Mouse (Mus musculus) neural tube, embryonic 13.5 days (tissue): ENCODE measurements at regions not wholly inside any gene's neighbourhood (a gene's known extent, or its start where the extent isn't known, plus 50 kb on each side); places are given as distances from the start of the nearest gene placed in this dataset.

Experiments
- ATAC-seq: fragments of 200-750 bp; cut with Nextera tagmentation; 2 replicates; pipeline ENCODE4 v1.8.0; 2017; ENCODE audit warnings: low read depth, mild to moderate bottlenecking, moderate TSS enrichment, moderate library complexity
- H3K27ac ChIP-seq: fragments of 300-500 bp; sonication (generic); replicated peaks from 2 replicates; pipeline ENCODE4 v1.5.1; 2015; ENCODE audit warnings: moderate library complexity, mild to moderate bottlenecking, inconsistent platforms
- H3K27me3 ChIP-seq: fragments of 300-500 bp; sonication (generic); 2 replicates; pipeline ENCODE4 v1.6.1; 2015; ENCODE audit warnings: mild to moderate bottlenecking, inconsistent platforms
- H3K36me3 ChIP-seq: fragments of 300-500 bp; sonication (generic); 2 replicates; pipeline ENCODE4 v1.6.1; 2015; ENCODE audit warnings: mild to moderate bottlenecking, inconsistent platforms
- H3K4me1 ChIP-seq: fragments of 300-500 bp; sonication (generic); replicated peaks from 2 replicates; pipeline ENCODE4 v1.6.1; 2015; ENCODE audit warnings: inconsistent platforms
- H3K4me2 ChIP-seq: fragments of 300-500 bp; sonication (generic); 2 replicates; pipeline ENCODE4 v1.6.1; 2015; ENCODE audit warnings: inconsistent platforms, mild to moderate bottlenecking, moderate library complexity
- H3K4me3 ChIP-seq: fragments of 300-500 bp; sonication (generic); 2 replicates; pipeline ENCODE4 v1.5.1; 2015; ENCODE audit warnings: mild to moderate bottlenecking, inconsistent platforms
- H3K9ac ChIP-seq: fragments of 300-500 bp; sonication (generic); 2 replicates; pipeline ENCODE4 v1.6.1; 2015; ENCODE audit warnings: moderate library complexity, mild to moderate bottlenecking, inconsistent platforms
- H3K9me3 ChIP-seq: fragments of 300-500 bp; sonication (generic); 2 replicates; pipeline ENCODE4 v1.6.1; 2016; ENCODE audit warnings: inconsistent platforms
- WGBS: fragments of 180-500 bp; shearing (Covaris S2); methylation state at CpG from one replicate; pipeline ENCODE4 v1.1.7; 2015; 5-methylcytosine and 5-hydroxymethylcytosine counted together

DNA sequence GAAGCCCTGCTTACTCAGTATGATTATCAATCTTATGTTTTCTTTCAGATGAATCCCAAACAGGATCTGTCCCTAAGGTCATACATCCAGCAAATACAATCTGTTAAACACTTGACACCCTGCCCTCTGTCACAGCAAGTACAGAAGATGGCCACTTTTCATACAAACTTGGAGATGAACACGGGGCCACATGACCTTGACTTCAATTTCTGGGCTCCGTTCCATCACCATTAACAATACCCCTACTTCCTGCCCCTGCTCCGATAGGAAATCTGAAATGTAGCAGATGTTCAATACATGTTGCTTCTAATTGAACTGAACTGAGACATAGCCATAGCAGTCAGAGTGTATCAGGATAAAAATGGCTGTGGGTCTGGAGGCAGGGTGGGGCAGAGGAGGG, 294.2 kb downstream of the Pdcd6ip start:
- 66% methylated on average over 3 of the region's 3 CpGs for WGBS
- ATAC-seq = no peak
- H3K27me3 ChIP-seq = no peaks in the 10 kb centered on the region

DNA sequence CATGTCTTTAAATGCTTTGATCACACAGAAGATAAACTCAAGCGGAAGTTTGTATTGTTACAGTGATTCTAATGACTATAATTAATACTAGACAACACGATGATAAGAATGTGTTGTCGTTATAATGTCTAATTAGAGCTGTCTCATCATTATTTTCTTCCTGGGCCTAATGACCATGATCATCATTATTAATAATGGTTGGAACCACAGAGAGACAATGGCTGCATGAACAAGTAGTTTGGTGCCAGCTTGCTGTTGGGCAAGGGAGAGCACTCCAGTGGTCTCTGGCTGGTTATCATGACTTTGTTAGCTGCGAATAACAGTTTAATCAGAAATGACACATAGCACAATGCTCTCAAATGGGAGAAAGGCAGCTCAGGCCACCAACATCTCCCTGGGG, 296.4 kb downstream of the Pdcd6ip start:
- Histone ChIP-seq H3K27me3 (no peaks in the 10 kb centered on the region), H3K4me1 (peaks cover 12% of the 10 kb centered on the region), H3K4me2 (no peak overlapping the region), H3K27ac (no peak overlapping the region), H3K36me3 (no peaks in the 10 kb centered on the region), H3K9ac (no peak overlapping the region), H3K4me3 (no peak overlapping the region), H3K9me3 (no peaks in the 10 kb centered on the region)
- 76% methylated on average over 4 of the region's 4 CpGs for WGBS
- no peak for ATAC-seq

More for the DNA sequence above, 294.2 kb downstream of the Pdcd6ip start:
- no peak overlapping the region for H3K4me3 ChIP-seq
- H3K4me1 ChIP-seq = peaks cover 12% of the 10 kb centered on the region
- no peak overlapping the region for H3K27ac ChIP-seq
- H3K36me3 ChIP-seq = no peaks in the 10 kb centered on the region
- no peak overlapping the region for H3K9ac ChIP-seq
- no peak overlapping the region for H3K4me2 ChIP-seq
- no peaks in the 10 kb centered on the region for H3K9me3 ChIP-seq

DNA sequence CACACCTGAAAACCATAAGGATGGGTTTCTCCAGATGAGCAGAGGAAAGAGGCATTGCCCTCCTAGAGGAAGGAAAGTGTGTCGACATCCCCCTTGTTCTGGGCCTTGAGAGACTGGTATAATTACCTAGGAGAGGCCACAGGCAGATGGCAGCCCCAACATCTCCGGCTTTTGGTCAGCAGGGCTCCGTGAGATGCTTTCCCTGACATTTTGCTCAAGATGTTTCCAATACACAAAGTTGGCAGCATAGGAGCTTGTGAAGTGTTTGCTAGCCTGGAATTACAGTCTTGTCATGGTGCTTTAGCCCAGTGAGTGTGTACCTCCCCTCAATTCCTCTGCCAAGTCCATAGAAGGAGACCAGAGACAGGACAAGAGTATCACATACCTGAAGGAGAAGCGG, 299.5 kb downstream of the Pdcd6ip start:
- no peaks in the 10 kb centered on the region for H3K9me3 ChIP-seq
- ATAC-seq = no peak
- 81% methylated on average over 4 of the region's 4 CpGs for WGBS
- no peaks in the 10 kb centered on the region for H3K4me1 ChIP-seq
- no peak overlapping the region for H3K27ac ChIP-seq
- H3K9ac ChIP-seq = no peak overlapping the region
- no peak overlapping the region for H3K4me2 ChIP-seq
- H3K36me3 ChIP-seq = no peaks in the 10 kb centered on the region
- H3K4me3 ChIP-seq = no peak overlapping the region
- no peaks in the 10 kb centered on the region for H3K27me3 ChIP-seq

DNA sequence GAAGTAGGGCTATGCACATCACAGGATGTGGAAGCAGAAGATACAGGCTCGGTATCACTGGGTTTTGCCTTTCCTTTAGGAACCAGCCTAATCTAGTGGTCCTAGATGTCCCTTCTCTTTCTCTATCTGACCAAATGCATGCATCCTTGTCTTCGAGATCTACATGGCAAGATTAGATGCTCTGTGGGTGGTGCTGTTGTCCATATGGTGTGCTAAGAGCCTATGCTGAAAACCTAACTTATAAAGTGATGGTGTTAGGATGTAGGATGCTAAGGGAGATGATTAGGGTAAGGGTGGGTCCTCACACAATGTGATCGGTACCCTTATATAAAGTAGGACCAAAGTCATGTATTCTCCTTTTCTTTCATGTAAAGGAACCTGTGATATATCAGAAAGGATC, 313.7 kb downstream of the Pdcd6ip start:
- Histone ChIP-seq H3K27ac (no peak overlapping the region), H3K4me3 (no peak overlapping the region), H3K9me3 (0 out of 2 replicates have a peak, but pooled peaks cover 5% of the 10 kb centered on the region), H3K4me2 (no peak overlapping the region), H3K36me3 (no peaks in the 10 kb centered on the region), H3K27me3 (no peaks in the 10 kb centered on the region), H3K4me1 (no peaks in the 10 kb centered on the region), H3K9ac (no peak overlapping the region)
- WGBS = 86% methylated on average over 3 of the region's 3 CpGs
- ATAC-seq = no peak

DNA sequence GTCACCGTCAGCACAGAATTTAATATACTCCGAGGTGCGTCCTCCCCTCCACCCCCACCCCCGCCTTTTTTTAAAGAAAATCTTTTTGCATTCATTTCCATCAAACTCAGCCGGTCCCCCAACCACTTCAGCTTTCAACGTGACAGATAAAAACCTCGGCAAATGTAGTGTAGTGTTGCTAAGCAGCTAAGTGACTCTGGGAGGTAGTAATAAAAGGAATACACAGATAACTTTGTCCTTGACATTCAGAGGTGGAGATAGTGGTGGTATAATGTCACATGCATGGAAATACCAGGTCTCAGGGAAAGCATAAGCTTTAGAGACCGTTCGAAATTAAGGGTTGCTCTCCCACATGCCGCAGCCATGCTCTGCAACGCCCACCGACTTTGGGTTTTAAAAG, 320.7 kb downstream of the Pdcd6ip start:
- H3K4me1 ChIP-seq = peaks cover 2% of the 10 kb centered on the region
- no peaks in the 10 kb centered on the region for H3K9me3 ChIP-seq
- no peak overlapping the region for H3K4me3 ChIP-seq
- no peaks in the 10 kb centered on the region for H3K27me3 ChIP-seq
- no peaks in the 10 kb centered on the region for H3K36me3 ChIP-seq
- no peak overlapping the region for H3K27ac ChIP-seq
- WGBS = 78% methylated on average over 12 of the region's 12 CpGs
- H3K4me2 ChIP-seq = no peak overlapping the region
- no peak for ATAC-seq
- no peak overlapping the region for H3K9ac ChIP-seq

DNA sequence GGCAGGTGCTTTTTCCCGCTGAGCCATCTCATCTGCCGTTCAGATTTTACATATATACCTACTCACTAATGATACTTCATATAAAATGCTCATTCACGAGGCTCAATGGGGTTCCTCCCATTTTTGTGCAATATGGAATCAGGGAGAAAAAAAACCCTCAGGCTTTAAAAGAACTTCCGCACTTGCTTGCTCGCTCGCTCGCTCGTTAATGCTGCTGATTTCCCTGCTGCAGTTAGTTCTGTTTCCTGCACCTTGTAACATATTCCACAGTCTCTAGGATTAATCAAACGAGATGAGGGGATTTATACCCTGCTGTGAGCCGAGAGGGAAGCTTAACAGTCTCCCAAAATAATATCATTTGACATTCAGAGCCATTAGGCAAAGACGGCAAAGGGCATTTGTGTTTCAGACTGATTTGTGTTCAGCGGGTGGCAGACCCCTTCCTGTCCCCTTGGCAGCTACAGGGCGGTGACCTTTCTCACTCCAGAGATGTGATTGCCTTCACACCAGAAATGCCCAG, 326.4 kb downstream of the Pdcd6ip start:
- no peak overlapping the region for H3K4me3 ChIP-seq
- no peak for ATAC-seq
- H3K9ac ChIP-seq = 0 out of 2 replicates have a peak overlapping the region, but pooled peaks have one; percentile 22

DNA sequence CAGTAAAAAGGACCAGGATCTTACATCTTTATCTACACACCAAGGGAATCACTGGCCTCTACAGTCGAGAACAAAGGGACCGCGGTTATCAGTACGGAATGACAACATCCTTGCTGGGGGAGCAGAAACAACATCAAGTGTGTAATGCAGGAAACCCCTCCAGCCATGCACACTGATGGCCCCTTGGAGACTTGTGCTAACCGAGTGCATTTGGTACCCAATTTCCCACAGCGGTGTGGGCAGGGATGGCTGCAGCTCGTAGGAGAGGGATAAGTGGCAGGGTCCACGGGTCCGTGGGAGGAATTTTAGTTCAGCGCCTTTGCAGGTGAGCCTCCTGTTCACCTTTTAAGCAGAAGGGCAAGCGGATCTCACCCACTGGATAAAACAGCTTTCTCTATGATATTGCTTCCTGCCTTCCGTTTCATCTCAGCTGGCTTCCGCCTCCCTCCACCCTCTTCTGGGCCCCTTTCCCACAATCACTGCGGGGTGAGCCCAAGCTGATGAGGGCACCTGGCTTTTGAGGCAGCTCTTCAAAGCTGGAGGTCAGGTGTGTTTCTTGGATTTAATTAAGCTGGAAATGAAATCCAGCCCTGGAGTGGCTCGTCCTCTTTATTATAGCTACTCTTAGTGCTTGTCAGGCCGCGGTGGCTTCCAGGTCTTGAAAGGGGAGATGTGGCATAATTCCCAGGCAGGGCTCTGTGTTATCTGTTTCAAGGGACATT, 327.5 kb downstream of the Pdcd6ip start:
- no peaks in the 10 kb centered on the region for H3K9me3 ChIP-seq
- WGBS = 34% methylated on average over 17 of the region's 17 CpGs
- H3K27me3 ChIP-seq = no peaks in the 10 kb centered on the region
- peaks cover 28% of the 10 kb centered on the region for H3K4me1 ChIP-seq
- no peaks in the 10 kb centered on the region for H3K36me3 ChIP-seq
- no peak overlapping the region for H3K9ac ChIP-seq
- no peak overlapping the region for H3K4me3 ChIP-seq
- H3K27ac ChIP-seq = peak overlapping the region; percentile 78
- ATAC-seq = 0 out of 2 replicates have a peak, but pooled peaks have one; percentile 41
- 0 out of 2 replicates have a peak overlapping the region, but pooled peaks have one; percentile 2 for H3K4me2 ChIP-seq

More for the DNA sequence above, 326.4 kb downstream of the Pdcd6ip start:
- Histone ChIP-seq H3K36me3 (no peaks in the 10 kb centered on the region), H3K27ac (peak overlapping the region; percentile 80), H3K27me3 (no peaks in the 10 kb centered on the region), H3K4me2 (peak overlapping the region; percentile 32; the same call in 1 of the 2 replicates), H3K9me3 (no peaks in the 10 kb centered on the region), H3K4me1 (peaks cover 28% of the 10 kb centered on the region)
- WGBS = 25% methylated on average over 13 of the region's 13 CpGs

DNA sequence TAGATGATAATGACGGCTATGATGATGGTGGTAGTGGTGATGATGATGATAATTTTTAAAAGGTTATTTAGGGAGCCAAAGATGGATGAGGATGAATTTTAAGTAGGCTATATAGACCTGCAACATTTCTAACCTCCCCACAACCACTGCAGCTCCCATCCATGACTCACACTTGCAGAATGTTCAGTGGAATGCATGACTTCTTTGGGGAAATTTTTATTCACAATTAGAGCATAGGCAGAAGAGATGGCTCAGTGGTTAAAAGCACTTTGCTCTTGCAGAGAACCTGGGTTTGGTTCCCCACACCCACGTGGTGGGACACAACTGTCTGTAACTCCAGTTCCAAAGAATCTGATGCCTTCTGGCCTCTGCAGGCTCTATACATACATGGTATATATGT, 329.5 kb downstream of the Pdcd6ip start:
- Histone ChIP-seq H3K4me1 (peaks cover 28% of the 10 kb centered on the region), H3K4me3 (no peak overlapping the region), H3K27me3 (no peaks in the 10 kb centered on the region), H3K9ac (no peak overlapping the region), H3K9me3 (no peaks in the 10 kb centered on the region), H3K27ac (no peak overlapping the region), H3K36me3 (no peaks in the 10 kb centered on the region), H3K4me2 (no peak overlapping the region)
- 85% methylated on average over 2 of the region's 2 CpGs for WGBS
- ATAC-seq = no peak

DNA sequence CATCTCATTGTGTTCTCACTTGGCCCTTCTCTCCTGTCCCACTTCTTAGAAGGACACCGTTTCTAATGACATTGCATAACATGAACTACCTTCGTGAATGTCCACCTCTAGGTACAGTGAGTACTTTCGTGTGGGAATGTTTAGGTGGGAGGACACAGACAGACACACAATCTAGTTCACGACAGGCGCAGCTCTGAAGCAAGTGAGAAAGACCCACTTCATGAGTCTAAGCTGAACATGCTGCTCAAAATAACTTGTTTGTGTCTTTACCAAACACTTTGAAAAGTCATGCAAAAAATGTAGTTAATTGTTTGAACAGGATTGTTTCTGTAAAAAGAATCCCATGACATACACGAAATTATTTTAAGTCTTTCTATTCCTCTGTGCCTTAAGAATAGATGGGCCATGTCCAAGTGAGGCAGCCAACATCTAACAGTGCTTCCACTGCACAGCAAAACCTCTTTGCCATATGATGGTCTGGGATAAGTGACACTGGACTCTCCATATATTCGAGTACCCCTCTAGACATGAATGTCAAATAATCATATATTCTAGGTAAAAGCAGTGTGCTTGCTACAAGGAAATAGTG, 336.2 kb downstream of the Pdcd6ip start:
- Histone ChIP-seq H3K4me2 (no peak overlapping the region), H3K36me3 (no peaks in the 10 kb centered on the region), H3K27me3 (no peaks in the 10 kb centered on the region), H3K9me3 (no peaks in the 10 kb centered on the region), H3K27ac (no peak overlapping the region), H3K9ac (no peak overlapping the region), H3K4me3 (no peak overlapping the region), H3K4me1 (no peaks in the 10 kb centered on the region)
- ATAC-seq = no peak
- 86% methylated on average over 7 of the region's 7 CpGs for WGBS

DNA sequence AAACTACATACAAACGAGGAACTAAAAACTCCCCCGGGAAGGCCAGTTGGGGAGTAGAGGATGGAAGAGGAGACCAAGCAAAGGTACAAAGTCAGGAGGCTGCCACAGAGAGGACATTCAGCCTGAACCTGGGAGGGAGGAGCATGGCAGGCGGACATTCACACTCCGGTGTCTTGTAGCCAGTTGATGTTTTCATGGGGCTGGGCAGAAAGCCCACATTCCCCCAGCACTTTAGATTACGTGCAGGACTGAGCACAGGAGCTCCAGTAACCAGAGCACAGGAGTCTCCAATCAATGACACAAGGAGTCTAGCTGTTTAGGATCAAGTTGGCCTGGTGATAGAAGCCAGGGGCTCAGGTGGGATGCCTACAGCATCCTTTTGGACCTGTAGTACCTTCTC, 360.1 kb downstream of the Pdcd6ip start:
- no peak overlapping the region for H3K4me3 ChIP-seq
- no peaks in the 10 kb centered on the region for H3K27me3 ChIP-seq
- 83% methylated on average over 5 of the region's 5 CpGs for WGBS
- H3K36me3 ChIP-seq = no peaks in the 10 kb centered on the region
- H3K9ac ChIP-seq = no peak overlapping the region
- 0 out of 2 replicates have a peak, but pooled peaks cover 8% of the 10 kb centered on the region for H3K4me1 ChIP-seq
- H3K27ac ChIP-seq = no peak overlapping the region
- H3K9me3 ChIP-seq = no peaks in the 10 kb centered on the region
- no peak overlapping the region for H3K4me2 ChIP-seq
- ATAC-seq = no peak

DNA sequence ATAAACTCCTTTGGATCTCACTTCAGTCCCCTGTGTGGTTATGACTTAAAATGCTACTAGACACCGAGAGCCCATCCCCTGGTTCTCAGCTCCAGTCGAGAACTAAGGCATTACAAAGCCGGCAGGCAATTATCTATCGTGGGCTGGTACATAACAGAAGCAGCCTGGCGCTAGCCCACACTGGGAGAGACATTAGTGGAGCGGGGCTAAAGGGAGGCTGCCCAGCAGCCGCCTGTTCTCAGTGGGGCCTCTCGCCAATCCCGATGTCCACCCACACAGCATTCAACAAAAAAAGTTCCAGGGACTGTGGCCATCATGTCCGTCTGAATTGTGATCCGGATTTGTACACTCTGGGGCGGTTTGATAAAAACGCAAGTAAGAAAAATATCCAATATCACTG, 361.5 kb downstream of the Pdcd6ip start:
- Histone ChIP-seq H3K4me2 (no peak overlapping the region), H3K36me3 (no peaks in the 10 kb centered on the region), H3K4me3 (no peak overlapping the region), H3K4me1 (0 out of 2 replicates have a peak, but pooled peaks cover 8% of the 10 kb centered on the region), H3K27ac (peak overlapping the region; percentile 38; the same call in 1 of the 2 replicates), H3K27me3 (no peaks in the 10 kb centered on the region), H3K9me3 (no peaks in the 10 kb centered on the region), H3K9ac (no peak overlapping the region)
- WGBS = 65% methylated on average over 13 of the region's 13 CpGs
- no peak for ATAC-seq

DNA sequence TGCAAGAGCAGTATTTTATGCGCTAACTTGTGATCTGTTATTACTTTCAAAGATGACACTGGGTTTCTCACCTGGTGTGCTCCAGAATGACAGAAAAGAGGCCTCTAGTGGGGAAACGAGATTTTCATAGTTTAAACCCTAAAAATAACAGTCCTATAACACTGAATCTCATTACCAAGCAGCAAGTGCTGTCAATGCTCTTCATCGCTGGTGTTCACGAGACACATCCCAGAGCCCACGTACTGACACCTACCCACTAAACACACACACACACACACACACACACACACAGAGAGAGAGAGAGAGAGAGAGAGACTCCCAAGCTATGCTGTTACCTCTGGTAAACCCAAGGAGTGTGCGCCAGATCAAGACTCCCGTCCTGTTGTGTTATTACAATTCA, 365.9 kb downstream of the Pdcd6ip start:
- ATAC-seq = no peak
- WGBS = 82% methylated on average over 7 of the region's 7 CpGs
- H3K4me1 ChIP-seq = 0 out of 2 replicates have a peak, but pooled peaks cover 8% of the 10 kb centered on the region

More for the DNA sequence above, 365.9 kb downstream of the Pdcd6ip start:
- H3K4me3 ChIP-seq = no peak overlapping the region
- H3K27me3 ChIP-seq = no peaks in the 10 kb centered on the region
- H3K9me3 ChIP-seq = no peaks in the 10 kb centered on the region
- no peaks in the 10 kb centered on the region for H3K36me3 ChIP-seq
- no peak overlapping the region for H3K4me2 ChIP-seq
- H3K9ac ChIP-seq = no peak overlapping the region
- no peak overlapping the region for H3K27ac ChIP-seq
